Mouse (Mus musculus) heart, embryonic 16.5 days (tissue): ENCODE data around the gene Mtif3. TPM values are rescaled to one million over a fixed set of nuclear protein-coding genes. Genes with fewer than 3 reads are reported as not detected.
"Not testable (repeated sequence)": the region's sequence is repeated elsewhere in the genome, so short reads cannot be mapped to it uniquely, and the experiment has no call there.

ENCODE experiments used
- ATAC-seq: fragments of 200-750 bp; cut with Nextera tagmentation; replicated peaks from 2 replicates; pipeline ENCODE4 v1.8.0; 2017; ENCODE audit warnings: moderate number of reproducible peaks; ENCODE audit not compliant: insufficient read depth, low FRiP score; ENCODE audit errors: extremely low read depth
- H3K27ac ChIP-seq: fragments of 300-500 bp; sonication (generic); 2 replicates; pipeline ENCODE4 v1.5.1; 2014; ENCODE audit warnings: mild to moderate bottlenecking, low read length, control low read depth, moderate library complexity
- H3K27me3 ChIP-seq: fragments of 300-500 bp; sonication (generic); 2 replicates; pipeline ENCODE4 v1.6.1; 2014; ENCODE audit warnings: low read length, mixed read lengths; ENCODE audit not compliant: control insufficient read depth, insufficient read depth
- H3K36me3 ChIP-seq: fragments of 300-500 bp; sonication (generic); 2 replicates; pipeline ENCODE4 v1.6.1; 2014; ENCODE audit not compliant: control insufficient read depth, insufficient read depth
- H3K4me1 ChIP-seq: fragments of 300-500 bp; sonication (generic); 2 replicates; pipeline ENCODE4 v1.6.1; 2014; ENCODE audit warnings: low read length, mixed read lengths; ENCODE audit not compliant: control insufficient read depth, insufficient read depth
- H3K4me2 ChIP-seq: fragments of 300-500 bp; sonication (generic); 2 replicates; pipeline ENCODE4 v1.6.1; 2014; ENCODE audit warnings: low read depth, mild to moderate bottlenecking, control low read depth, low read length
- H3K4me3 ChIP-seq: fragments of 300-500 bp; sonication (generic); 2 replicates; pipeline ENCODE4 v1.5.1; 2014; ENCODE audit warnings: mild to moderate bottlenecking, control low read depth, low read length
- H3K9ac ChIP-seq: fragments of 300-500 bp; sonication (generic); 2 replicates; pipeline ENCODE4 v1.6.1; 2014; ENCODE audit warnings: low read length, control low read depth
- H3K9me3 ChIP-seq: fragments of 300-500 bp; sonication (generic); replicated peaks from 2 replicates; pipeline ENCODE4 v1.6.1; 2016; ENCODE audit warnings: low read length; ENCODE audit not compliant: control insufficient read depth
- WGBS: fragments of 180-500 bp; shearing (Covaris S2); extraction: QIAGEN DNeasy Blood & Tissue Kit; methylation state at CpG from one replicate; pipeline ENCODE4 v1.1.7; 2014; 5-methylcytosine and 5-hydroxymethylcytosine counted together
- polyA plus RNA-seq: library from polyadenylated mRNA; unstranded; fragments of >200 nt; fragmentation: Nextera tagmentation; extraction: Ambion mirVana; gene quantifications from 2 replicates; pipeline ENCODE4 v1.2.1, GENCODE M21; 2015

The Mtif3 gene
- polyA plus RNA-seq, 1 experiment from 2014 or later, result 24.9 TPM

GRCm38 (mm10) chr5:146926673-146927072, 36.9 kb downstream of the Mtif3 start:
- Histone ChIP-seq H3K27ac (no peak overlapping the region), H3K4me3 (no peak overlapping the region), H3K4me1 (no peaks in the 10 kb centered on the region), H3K9ac (no peak overlapping the region), H3K27me3 (no peaks in the 10 kb centered on the region), H3K36me3 (no peaks in the 10 kb centered on the region), H3K4me2 (no peak overlapping the region), H3K9me3 (peaks cover 2% of the 10 kb centered on the region; the same call in 1 of the 2 replicates)
- WGBS, result 66% methylated on average over 5 of the region's 5 CpGs
- ATAC-seq, result no peak

GRCm38 (mm10) chr5:146923547-146923946, 40.1 kb downstream of the Mtif3 start:
- WGBS, result 53% methylated on average over 5 of the region's 5 CpGs
- Histone ChIP-seq H3K36me3 (no peaks in the 10 kb centered on the region), H3K4me3 (no peak overlapping the region), H3K27ac (no peak overlapping the region), H3K9ac (no peak overlapping the region), H3K9me3 (peaks cover 2% of the 10 kb centered on the region; the same call in 1 of the 2 replicates), H3K4me2 (no peak overlapping the region), H3K4me1 (peaks cover 7% of the 10 kb centered on the region; the same call in 1 of the 2 replicates), H3K27me3 (peaks cover 3% of the 10 kb centered on the region; the same call in 1 of the 2 replicates)
- no peak for ATAC-seq

GRCm38 (mm10) chr5:146921224-146921623, 42.4 kb downstream of the Mtif3 start:
- no peaks in the 10 kb centered on the region for H3K36me3 ChIP-seq
- H3K9ac ChIP-seq, result no peak overlapping the region
- 47% methylated on average over 8 of the region's 8 CpGs for WGBS
- H3K27me3 ChIP-seq, result peaks cover 3% of the 10 kb centered on the region; the same call in 1 of the 2 replicates
- H3K4me3 ChIP-seq, result no peak overlapping the region
- H3K4me1 ChIP-seq, result peaks cover 7% of the 10 kb centered on the region; the same call in 1 of the 2 replicates
- H3K4me2 ChIP-seq, result no peak overlapping the region
- peaks cover 2% of the 10 kb centered on the region; the same call in 1 of the 2 replicates for H3K9me3 ChIP-seq
- H3K27ac ChIP-seq, result no peak overlapping the region
- no peak for ATAC-seq

GRCm38 (mm10) chr5:146920314-146921161, 43.1 kb downstream of the Mtif3 start:
- Histone ChIP-seq H3K27me3 (peaks cover 3% of the 10 kb centered on the region; the same call in 1 of the 2 replicates), H3K4me1 (peaks cover 7% of the 10 kb centered on the region; the same call in 1 of the 2 replicates), H3K9me3 (peaks cover 2% of the 10 kb centered on the region; the same call in 1 of the 2 replicates), H3K4me2 (peak overlapping the region; percentile 62), H3K36me3 (no peaks in the 10 kb centered on the region), H3K27ac (no peak overlapping the region), H3K9ac (no peak overlapping the region), H3K4me3 (peak overlapping the region; percentile 28)
- ATAC-seq, result no peak
- 6% methylated on average over 23 of the region's 27 CpGs for WGBS

GRCm38 (mm10) chr5:146919874-146920273, 43.7 kb downstream of the Mtif3 start:
- peaks cover 2% of the 10 kb centered on the region; the same call in 1 of the 2 replicates for H3K9me3 ChIP-seq
- H3K4me2 ChIP-seq, result peak overlapping the region; percentile 62
- peaks cover 7% of the 10 kb centered on the region; the same call in 1 of the 2 replicates for H3K4me1 ChIP-seq
- peaks cover 3% of the 10 kb centered on the region; the same call in 1 of the 2 replicates for H3K27me3 ChIP-seq
- H3K36me3 ChIP-seq, result no peaks in the 10 kb centered on the region
- no peak overlapping the region for H3K27ac ChIP-seq
- no peak overlapping the region for H3K9ac ChIP-seq
- no peak for ATAC-seq
- WGBS, result 11% methylated on average over 6 of the region's 6 CpGs
- H3K4me3 ChIP-seq, result peak overlapping the region; percentile 28; the same call in 1 of the 2 replicates

GRCm38 (mm10) chr5:146917357-146917756, 46.2 kb downstream of the Mtif3 start:
- H3K36me3 ChIP-seq, H3K9ac ChIP-seq, H3K4me1 ChIP-seq, H3K4me3 ChIP-seq, H3K4me2 ChIP-seq, ATAC-seq, H3K9me3 ChIP-seq, H3K27me3 ChIP-seq, H3K27ac ChIP-seq: not testable (repeated sequence)
- 91% methylated on average over 4 of the region's 6 CpGs for WGBS

GRCm38 (mm10) chr5:146916806-146917205, 46.8 kb downstream of the Mtif3 start:
- Histone ChIP-seq H3K9ac (no peak overlapping the region), H3K4me2 (no peak overlapping the region), H3K27me3 (peaks cover 7% of the 10 kb centered on the region; the same call in 1 of the 2 replicates), H3K27ac (no peak overlapping the region), H3K4me1 (peaks cover 7% of the 10 kb centered on the region; the same call in 1 of the 2 replicates), H3K9me3 (no peaks in the 10 kb centered on the region), H3K36me3 (no peaks in the 10 kb centered on the region), H3K4me3 (no peak overlapping the region)
- ATAC-seq, result no peak
- 21% methylated on average over 6 of the region's 6 CpGs for WGBS

- Histone ChIP-seq H3K9me3 (no peaks in the 10 kb centered on the region), H3K4me1 (peaks cover 7% of the 10 kb centered on the region; the same call in 1 of the 2 replicates)
- WGBS, result 63% methylated on average over 8 of the region's 8 CpGs
These were observed 47.3 kb downstream of the Mtif3 start for GRCm38 (mm10) chr5:146916273-146916672.

More at GRCm38 (mm10) chr5:146916273-146916672, 47.3 kb downstream of the Mtif3 start:
- H3K27me3 ChIP-seq, result peaks cover 7% of the 10 kb centered on the region; the same call in 1 of the 2 replicates
- no peak overlapping the region for H3K27ac ChIP-seq
- ATAC-seq, result no peak
- H3K4me2 ChIP-seq, result no peak overlapping the region
- H3K9ac ChIP-seq, result no peak overlapping the region
- H3K36me3 ChIP-seq, result no peaks in the 10 kb centered on the region
- no peak overlapping the region for H3K4me3 ChIP-seq
